Mouse (Mus musculus) fibroblast of lung, adult 2 months (primary cell): ENCODE data around the gene Ing3.

Source experiments
- DNase-seq: peaks from one replicate; pipeline ENCODE4 v3.0.0-alpha.2; 2011; ENCODE audit warnings: low read depth

Ing3 gene

DNA sequence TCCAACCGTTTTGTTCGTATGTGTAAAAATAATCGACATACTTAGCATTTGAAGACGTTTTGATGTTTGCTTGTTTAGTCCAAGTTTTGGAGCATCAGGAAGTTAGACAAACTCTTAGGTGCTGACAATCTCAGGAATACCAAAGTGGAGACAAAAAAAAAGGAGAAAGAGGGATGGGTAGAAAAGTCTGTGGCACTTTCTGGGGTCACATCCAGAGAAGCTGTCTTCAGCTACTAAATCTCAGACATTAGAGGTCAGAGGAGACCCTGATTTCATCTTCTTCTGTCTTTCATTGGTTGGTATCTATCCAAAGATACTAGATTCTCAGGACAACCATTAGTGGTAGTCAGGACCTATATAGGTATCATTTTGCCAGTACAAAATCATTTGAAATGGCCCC lies 41.8 kb downstream of the Ing3 start:
- DNase-seq = no peak

DNA sequence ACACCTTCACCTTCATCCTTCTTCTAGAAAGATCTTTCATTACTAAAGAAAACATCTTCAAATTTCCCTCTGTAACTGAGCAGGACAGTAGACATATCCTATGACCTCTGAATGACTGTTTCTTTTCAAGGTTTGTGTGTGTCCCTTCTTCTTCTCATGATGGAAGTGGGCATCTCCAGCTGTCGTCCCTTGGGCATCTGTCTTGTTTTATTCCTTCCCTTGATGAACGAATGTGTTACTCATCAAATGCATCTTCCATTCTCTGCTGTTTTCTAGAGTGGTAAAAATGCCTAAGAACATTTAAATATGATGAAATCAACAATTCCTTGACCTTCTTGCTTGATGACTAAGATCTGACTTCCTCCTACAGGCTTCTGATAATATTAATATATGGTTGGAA lies 43.7 kb downstream of the Ing3 start:
- no peak for DNase-seq

DNA sequence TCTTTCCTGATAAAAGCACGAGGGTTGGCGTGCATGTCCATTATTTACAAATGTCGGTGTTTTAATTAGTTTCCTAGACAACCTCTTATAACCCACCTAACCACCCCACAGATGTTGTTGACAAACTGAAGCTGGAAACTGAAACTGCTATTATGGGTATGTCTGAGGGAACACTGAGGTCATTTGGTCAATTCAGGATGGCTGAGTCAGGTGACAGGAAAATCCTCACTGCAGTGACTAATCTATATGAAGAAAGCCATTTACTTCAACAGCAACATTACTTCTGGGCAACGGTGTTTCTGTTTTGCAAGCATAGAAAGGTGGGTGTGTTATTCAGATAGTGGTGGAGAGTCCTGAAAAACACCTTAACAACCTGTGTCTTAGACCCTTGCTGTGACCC lies 48.8 kb downstream of the Ing3 start:
- DNase-seq = no peak

DNA sequence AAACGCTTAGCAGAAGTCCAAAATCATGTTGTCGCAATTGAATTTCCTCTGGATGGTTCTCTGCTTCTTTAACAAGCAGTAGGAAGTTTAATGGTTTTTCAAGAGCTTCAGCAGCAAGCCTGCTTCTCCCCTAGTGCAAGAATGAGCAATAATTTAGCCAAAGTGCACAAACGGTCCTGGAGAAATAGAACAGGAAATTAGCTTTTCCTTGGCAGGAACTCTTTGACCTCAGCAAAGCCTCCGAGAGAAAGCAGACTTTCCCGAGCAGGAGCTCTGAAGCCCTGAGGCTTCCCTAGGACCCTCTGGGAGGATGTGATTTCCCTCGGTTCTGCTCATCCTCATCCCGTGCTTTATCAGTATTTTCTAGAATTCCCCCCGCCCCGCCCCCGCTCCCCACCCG lies 49.7 kb downstream of the Ing3 start:
- DNase-seq = no peak

DNA sequence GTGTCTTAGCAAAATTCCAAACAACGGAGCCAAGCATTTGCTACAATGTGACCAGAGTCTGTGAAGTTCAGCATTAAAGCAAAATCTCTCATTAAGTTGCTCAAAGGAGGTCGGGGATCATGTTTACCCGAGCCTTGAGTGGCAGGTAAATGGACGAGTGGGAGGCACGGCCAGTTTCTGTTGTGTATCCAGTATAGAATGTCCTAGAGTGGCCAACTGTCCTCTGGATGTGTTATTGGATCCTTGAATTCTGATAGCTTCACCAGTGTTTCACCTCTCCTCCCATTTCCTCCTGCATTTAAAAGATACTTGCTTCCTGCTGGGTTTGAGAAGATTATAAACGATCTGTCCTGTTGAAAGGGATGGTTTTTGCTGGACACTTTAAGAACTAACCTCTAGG lies 50.7 kb downstream of the Ing3 start:
- no peak for DNase-seq

DNA sequence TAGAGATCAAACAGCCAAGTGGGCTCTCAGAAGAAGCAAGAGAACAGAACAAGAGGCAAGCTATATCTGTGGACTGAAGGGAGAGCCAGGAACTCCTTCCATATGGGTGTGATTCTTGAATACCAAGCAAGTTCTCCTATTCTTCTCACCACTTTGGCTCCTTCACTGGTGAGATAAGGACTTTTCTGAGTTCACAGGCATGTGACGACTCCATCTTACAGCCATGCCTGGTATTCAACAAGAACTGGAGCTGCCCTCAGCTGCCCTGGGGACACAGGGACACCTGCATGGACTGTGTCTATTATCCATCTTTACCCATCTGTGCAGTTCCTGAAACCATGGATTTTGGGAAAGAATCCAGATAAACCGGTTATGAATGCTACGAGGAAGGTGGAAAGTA lies 51.5 kb downstream of the Ing3 start:
- no peak for DNase-seq

DNA sequence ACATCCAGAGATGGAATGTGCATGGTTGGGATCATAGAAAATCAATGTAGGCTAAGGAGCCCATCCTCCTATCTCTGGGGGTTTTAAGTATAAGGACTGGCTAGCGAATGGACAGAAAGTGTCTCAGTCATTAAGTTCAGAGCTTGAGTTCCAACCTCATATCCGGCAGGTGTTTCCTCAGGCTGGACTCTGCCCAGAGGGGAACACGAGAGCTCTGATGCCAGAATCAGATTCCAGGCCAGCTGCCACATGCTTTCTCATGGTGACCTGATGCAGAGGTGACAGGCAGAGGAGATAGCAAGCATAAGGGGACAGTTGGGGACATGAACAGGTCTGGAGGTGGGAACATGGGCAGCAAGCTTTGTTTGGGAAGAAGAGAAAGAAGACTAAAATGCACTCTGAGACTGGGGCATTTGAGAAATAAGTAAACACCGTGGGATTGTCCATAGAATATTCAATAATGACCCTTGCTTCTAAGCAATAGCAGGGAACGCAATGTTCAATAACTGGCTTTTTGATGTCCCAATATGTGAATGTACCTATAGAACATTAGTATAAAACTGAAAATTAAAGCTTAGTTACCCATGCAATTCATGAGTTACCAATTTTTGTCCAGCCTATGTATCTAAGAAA lies 52.0 kb downstream of the Ing3 start:
- no peak for DNase-seq

DNA sequence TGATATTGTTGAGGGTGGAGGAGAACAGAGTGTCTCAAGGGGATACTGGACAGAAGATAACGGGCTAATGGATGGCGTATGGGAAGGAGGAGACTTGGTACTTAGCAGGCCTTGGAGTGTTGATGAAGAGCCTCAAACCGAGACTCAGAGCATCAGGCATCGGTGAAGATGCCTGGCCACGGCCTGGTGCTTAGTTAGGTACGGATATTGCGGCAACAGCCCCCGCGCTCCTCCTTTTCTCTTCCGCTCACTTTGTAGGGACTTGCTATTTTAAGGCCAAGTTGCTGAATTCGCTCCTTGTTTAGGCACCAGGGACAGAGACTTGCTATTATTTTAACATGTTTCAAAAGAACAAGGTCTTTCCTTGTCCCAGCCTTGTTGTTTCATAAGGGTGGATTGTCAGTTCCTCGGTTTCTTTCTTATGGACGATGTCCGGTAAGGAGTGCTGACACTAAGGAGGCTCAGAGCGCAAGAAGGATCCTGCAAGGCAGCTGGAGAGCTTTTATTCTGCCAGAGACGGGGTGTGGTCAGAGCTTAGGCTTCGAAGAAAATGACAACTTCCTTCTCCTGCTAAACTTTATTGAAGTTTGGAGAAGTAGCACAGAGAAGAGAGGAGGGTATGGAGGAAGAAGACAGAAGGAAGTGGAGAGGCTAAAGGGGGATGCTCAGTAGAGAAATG lies 53.3 kb downstream of the Ing3 start:
- no peak for DNase-seq

DNA sequence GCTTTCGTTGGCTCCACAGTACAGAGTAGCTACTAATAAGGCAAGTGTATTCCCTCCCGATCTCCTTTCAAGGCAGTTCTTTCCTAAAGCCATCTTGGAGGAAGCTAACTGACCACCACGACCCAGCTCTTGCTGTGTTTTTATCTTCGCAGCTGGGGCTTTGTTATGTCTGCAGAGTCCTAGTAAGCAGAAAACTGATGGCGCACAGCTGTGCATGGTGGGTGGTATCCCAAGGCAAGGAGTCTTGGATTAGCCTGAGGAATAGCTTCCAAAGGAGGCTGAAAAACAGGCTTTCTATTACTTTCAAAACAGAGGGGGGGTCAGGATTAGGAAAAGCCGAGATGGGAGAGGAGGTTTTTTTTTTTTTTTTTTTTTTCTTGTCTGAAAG lies 53.8 kb downstream of the Ing3 start:
- no peak for DNase-seq

DNA sequence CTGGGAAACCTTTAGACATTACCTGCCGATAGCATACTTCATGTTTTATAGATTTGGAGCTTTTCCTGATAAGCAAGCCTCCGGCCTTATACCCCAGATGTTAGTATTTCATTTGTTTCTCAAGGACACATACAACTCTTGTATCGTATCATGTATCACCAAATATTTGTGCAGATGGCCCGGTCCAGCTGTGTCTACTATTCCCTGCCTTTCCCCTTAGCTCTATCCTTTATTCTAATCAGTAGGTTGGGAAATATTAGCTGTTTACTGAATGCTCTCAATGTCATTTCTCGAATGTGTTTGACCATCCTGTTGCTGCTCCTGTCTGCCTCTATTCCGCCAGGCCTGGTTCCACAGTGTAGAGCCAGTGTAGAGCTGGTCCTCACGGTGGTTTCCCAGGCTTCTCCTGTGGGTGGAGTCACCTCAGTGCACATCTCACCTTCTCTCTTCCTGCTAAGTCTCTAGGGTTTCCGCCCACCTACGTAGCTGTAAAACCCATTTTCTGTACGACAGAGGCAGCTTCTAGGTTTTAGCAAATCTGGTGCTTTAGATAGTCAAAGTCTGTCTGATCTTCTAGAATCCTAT lies 54.7 kb downstream of the Ing3 start:
- no peak for DNase-seq

DNA sequence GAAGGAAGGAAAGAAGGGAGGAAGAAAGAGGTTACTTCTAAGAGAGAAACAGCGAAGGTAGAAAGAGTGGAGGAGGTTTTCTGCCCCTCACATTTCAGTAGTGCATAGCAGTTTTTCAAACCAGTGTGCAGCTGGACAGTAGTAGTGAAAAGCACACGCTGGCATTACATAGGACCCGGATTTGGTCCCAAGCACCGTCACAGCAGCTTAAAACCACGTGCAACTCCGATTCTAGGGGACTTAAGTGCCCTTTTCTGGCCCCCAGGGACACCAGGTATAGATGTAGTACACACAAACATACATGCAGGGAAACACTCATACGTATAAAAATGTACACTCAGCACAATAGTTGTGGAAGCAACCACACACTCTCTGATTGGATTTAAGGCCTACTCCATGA lies 59.0 kb downstream of the Ing3 start:
- DNase-seq = no peak

DNA sequence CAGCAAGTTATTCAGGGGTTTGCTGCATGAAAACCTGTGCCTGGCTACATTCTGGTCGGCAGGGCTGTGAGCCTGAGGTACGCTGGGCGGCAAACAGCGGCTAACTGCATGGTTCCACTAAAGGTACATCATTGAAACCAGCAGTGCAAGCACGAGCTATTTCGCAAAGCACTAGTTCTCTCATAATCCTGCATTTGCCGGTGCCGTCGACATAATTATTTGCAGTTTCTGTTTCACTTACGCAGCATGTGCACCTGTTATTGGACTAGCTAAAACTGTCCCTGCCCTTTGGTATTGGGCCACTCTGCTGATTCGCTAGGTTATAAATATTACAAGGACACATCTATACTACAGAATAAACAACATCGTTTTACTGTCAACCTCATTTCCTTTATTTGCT lies 60.9 kb downstream of the Ing3 start:
- no peak for DNase-seq

DNA sequence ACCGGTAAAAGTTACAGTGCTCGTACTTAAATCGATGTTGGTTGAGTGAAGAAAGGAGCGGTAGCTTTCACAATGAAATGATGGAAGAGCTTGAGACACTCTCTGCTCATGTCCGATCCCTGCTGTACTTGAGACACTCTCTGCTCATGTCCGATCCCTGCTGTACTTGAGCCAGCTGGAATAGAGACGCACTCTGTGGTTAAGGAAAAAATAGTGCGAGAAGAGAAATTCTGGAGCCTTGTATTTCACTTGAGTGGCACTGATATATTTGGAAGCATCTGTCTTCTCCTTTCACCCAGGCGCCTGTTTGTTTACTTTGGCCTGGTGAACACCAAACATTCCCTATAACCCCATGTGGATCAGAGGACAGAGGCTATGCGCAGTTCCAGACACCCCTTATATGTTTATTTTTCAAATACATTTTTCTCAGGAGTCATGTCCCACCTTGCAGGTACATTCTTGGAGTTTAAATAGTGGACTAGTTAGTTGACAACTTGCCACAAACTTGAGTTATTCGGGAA lies 61.5 kb downstream of the Ing3 start:
- no peak for DNase-seq

DNA sequence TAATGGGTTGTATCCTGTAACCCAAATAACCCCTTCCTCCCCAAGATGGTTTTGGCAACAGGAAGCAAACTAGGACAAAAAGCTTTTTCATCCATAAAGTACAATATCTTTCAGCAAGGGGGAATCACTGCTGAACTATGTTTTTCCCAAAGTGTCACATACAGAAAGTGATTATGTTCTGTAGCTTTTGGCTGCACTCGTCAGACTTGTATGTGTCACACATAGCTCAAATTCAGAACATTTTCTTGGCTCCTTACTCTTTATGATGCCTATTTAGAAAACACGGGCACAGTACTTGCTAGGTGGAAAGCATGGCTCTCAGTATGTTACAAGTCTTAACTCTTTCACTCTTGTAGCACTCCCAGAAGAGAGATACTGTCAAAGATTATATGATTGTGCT lies 62.2 kb downstream of the Ing3 start:
- DNase-seq = no peak

DNA sequence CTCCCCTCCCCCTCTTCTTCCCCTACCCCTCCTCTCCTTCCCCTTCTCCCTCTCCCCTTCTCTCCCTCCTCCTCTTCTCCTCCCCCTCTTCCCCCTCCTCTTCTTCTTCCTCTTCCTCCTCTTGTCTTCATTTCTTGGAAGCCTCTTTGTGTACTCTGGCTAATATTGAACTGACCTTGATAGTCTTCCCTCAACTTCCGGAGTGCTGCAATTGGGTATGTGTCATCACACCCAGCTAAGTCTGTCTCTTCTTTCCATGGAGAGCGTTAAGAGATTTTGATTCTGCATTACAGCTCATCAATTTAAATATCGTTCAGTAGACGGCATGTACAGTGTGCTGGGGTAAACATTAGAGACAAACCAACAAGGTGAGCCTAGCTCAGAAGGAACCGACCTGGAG lies 62.7 kb downstream of the Ing3 start:
- DNase-seq = no peak

DNA sequence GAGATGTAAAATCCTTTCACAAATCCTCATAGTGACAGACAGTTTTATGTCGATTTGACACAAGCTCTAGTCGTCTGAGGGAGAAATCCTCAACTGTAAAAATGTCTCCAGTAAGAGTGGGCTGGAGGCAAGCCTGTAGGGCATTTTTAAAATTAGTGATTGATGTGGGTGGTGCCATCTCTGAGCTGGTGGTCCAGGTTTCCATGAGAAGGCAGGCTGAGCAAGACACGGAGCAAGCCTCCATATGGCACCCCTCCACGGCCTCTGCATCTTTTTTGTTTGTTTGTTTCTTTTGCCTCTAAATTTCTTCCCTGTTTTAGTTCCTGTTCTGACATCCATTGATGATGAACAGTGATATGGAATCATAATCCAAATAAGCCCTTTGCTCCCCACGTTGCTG lies 63.1 kb downstream of the Ing3 start:
- no peak for DNase-seq

DNA sequence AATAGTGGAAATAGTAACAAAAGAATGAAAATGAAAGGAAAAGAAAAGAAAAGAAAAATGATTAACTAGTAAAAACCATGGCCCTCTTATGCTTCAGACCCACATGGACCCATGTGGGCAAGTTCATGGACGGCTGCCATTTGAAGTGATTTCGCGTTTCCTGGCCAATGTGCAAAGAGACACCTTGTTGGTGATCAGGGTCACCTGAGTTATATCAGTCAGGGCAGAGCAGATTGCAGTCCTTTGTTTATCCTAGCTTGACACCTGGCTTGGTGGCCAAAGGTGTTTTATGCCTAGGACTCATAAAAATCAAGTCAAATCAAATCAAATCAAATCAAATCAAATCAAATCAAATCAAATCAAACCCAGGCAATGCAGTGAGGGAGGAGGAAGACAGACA lies 64.0 kb downstream of the Ing3 start:
- no peak for DNase-seq

DNA sequence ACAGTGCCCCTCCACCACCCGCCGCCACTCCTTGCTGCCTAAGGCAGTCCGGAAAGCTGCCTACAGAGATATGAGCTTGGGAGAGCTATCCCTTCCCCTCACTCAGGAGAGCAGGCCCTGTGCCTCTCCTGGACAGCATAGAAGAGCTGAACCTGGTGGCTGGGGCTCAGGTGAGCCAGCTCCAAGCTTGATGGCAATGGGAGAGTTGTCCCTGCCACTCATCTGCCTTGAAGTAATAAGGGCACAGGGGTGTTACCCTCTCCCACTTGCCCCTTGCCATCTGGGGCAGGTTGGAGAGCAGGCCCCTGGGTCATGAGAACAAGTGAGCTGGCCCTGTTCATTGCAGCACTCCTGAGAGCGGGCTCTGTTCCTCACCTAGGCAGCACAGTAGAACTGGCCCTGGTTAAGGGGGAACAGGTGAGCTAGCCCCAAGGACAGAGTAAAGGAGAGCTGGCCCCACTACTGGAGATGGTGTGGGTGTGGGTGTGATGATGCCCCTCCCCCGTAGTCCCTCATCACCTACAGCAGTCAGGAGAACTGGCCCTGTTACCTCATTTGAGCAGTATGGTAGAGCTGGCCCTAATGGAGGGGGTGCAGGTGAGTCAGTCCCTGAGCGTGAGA lies 65.0 kb downstream of the Ing3 start:
- DNase-seq = no peak

DNA sequence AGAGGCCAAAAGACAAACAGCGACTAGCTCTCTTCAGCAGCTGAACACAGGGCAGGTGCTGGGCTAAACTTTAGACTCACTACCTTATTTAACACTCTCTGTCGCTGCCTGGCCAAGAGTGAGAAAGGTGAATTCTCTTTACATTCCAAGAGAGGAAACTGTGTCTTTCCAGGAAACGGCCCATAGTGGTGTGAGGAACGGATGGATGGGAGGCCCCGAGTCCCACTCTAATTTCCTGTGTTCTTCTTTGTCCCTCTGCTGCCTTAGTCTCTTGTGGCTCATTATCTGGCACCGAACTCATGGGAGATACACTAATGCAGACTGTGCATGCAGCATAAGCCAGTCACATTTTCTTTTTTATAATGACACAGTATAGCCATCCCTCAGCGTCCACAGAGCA lies 68.3 kb downstream of the Ing3 start:
- no peak for DNase-seq

DNA sequence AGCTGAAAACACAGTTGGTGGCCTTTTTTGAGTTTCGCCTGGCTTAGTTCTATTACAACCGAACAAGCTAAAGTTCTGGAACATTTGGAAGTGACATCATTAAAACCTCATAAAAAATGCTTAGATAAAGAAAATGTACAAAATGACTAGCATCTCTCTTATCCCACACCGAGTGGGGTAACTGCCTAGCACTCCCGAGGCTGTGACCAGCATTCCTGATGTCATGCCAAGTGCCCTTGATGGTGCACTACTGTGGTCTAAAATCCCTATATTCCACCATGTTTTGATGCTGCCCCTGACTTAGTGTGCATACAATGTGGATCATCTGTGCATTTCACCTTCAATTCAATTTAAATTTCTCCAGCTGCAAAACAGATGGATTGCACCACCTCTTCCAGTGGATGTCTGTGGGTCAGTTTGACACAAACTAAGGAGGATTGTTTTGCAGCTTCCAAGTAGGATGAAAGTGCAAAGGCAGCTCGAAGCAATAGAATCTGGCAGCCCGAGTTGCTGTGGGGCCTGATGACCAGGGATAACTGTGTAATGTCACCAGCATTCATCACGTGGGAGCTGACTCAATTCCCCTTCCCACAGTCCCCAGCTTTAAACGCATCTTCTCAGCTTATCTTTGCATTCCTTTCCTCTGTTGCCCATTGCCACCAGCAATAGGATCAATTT lies 69.5 kb downstream of the Ing3 start:
- peak; percentile 29 for DNase-seq

DNA sequence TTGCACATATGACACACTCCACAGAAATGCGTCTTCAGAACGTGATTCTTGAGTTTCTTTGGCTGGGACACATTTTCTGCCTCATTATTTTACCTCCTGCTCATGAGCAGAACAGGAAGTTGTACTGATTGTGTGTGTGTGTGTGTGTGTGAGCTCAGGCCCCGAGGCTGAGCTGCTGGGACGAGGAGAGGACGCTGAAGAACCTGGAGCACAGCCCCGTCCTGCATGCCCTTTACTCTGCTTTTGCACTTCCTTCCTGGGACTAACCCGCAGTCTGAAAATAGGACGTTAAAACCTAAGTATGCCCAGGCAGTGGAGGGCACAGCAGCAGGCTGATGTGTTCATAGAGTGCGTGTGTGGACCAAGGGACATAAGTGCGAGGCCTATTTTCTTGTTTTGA lies 70.3 kb downstream of the Ing3 start:
- DNase-seq = no peak

DNA sequence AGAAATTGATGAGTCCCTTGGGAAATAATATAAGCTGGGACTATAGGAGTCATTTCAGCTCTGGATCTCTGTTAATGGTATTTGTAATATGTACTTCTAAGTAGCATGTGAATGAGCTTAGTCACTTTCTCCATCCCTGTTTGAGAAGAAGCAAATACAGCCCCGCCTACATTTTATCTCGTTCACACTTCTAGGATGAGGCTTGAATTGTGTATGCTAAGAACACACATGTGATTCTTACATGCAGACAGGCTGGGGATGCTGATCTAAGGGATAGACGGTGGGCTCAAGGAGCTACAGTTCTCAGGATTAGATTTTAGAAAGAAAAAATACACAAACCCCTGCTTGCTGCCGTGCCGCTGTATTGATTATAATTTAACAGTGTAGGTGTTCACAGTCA lies 71.3 kb downstream of the Ing3 start:
- no peak for DNase-seq

DNA sequence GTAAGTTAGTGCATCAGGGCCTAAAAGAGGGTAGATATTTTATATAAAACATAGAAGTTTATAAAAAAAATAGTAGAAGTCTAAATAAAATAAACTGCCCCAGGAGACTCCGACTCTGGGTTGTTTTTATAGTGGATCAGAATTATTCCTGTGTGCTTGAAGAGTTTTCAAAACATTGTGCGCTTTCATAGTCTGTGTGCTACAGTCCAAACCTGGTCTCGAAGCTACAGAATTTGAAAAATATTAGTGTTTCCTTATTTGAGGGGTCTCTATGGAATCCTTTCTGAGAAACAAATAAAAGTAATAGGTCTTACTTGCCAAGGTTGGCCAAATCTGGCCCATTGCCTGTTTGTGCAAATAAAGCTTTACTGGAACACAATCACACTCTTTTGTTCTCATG lies 71.9 kb downstream of the Ing3 start:
- no peak for DNase-seq
